In the genomic region with DNA sequence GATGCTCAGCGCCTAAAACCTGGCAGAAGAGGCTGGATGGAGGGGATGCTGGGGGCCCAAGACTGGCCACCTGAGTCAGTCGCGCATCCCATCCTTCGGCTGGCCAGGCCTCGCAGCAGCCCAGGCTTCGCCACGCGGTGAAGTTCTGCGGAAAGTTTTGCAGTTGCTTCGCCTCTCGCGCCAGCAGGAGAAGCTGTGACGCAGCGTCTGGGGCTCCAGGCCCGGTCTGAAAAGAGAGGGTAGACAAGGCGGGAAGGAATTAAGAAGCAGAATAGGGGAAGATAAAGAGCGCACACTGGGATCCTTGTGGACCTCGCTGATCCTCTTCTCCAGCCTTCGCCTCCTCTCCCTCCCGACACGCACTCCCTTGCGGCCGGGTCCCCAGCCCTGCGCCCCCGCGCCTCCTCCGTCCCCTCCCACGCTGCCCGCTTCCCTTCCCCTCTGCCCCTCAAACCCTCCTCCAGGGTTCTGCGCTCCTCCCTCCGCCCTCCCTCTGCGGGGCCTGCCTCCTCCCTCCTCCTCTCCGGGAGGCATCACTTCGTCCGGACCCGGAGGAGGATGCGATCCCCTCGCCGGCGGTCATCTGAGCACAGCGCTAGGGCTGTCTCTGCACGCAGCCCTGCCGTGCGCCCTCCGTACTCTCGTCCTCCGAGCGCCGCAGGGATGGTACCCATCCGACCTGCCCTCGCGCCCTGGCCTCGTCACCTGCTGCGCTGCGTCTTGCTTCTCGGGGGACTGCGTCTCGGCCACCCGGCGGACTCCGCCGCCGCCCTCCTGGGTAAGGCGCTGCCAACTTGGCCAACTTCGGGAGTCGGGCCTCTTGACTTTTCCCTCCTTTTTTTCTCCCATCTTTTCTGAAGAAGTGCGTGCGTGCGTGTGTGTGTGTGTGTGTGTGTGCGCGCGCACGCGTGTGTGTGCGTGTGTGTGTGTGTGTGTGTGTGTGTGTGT, we compare ENCODE assay signal across 8 mouse cellular contexts. TPM values are rescaled to one million over a fixed set of nuclear protein-coding genes. Genes with fewer than 3 reads are reported as not detected.
A peak's percentile ranks its signal among the peaks of the same experiment; 100 is the strongest.
DNase-seq lines count a peak whose midpoint lies in the region; ATAC-seq and TF ChIP-seq lines count a peak whose summit lies in the region.

A gene (plus strand): TSS at position 520 of the 948 bp plus-strand sequence.

- H3K4me2 ChIP-seq in liver, postnatal 0 days (ENCODE audit: low read depth, low read length) = peak within 1 kb of the TSS; percentile 55
- peak within 1 kb of the TSS; percentile 91 for H3K4me2 ChIP-seq in neural tube, embryonic 15.5 days

- H3K36me3 ChIP-seq in liver, postnatal 0 days (replicated peaks; ENCODE audit: insufficient read depth, low read length) = no peaks in the 10 kb centered on the region
- peaks cover 2% of the 10 kb centered on the region; the same call in 1 of the 2 replicates for H3K36me3 ChIP-seq in neural tube, embryonic 15.5 days

- peak within 1 kb of the TSS; percentile 31 for H3K4me3 ChIP-seq in liver, postnatal 0 days (ENCODE audit: low read depth, low read length)
- H3K4me3 ChIP-seq in neural tube, embryonic 15.5 days (replicated peaks) = peak within 1 kb of the TSS; percentile 47

- no peak for TF ChIP-seq CTCF in liver, postnatal 0 days (IDR thresholded peaks at IDR 0.05; ENCODE audit: low read depth)

- TF ChIP-seq EP300 in liver, postnatal 0 days (IDR thresholded peaks at IDR 0.05; ENCODE audit: low read depth) = no peak

- peaks cover 43% of the 10 kb centered on the region for H3K27me3 ChIP-seq in liver, postnatal 0 days (ENCODE audit: insufficient read depth, low read length)
- H3K27me3 ChIP-seq in neural tube, embryonic 15.5 days (replicated peaks) = peaks cover 18% of the 10 kb centered on the region

- H3K9ac ChIP-seq in liver, postnatal 0 days (replicated peaks) = 0 out of 2 replicates have a peak within 1 kb of the TSS, but pooled peaks have one; percentile 18
- peak within 1 kb of the TSS; percentile 42 for H3K9ac ChIP-seq in neural tube, embryonic 15.5 days (replicated peaks)

- peaks cover 9% of the 10 kb centered on the region; the same call in 1 of the 2 replicates for H3K4me1 ChIP-seq in liver, postnatal 0 days (ENCODE audit: insufficient read depth)
- peaks cover 34% of the 10 kb centered on the region for H3K4me1 ChIP-seq in neural tube, embryonic 15.5 days

- 2% methylated on average over 60 of the region's 75 CpGs for WGBS in liver, postnatal 0 days (ENCODE audit: insufficient replicate concordance)
- under 1% methylated on average over 68 of the region's 75 CpGs for WGBS in neural tube, embryonic 15.5 days

- ATAC-seq in liver, postnatal 0 days = peak; percentile 15; the same call in 1 of the 2 replicates
- ATAC-seq in neural tube, embryonic 15.5 days (ENCODE audit: low FRiP score) = peak; percentile 65

- 0 out of 2 replicates have a peak within 1 kb of the TSS, but pooled peaks have one; percentile 3 for H3K27ac ChIP-seq in liver, postnatal 0 days (ENCODE audit: low read depth)
- peak within 1 kb of the TSS; percentile 58 for H3K27ac ChIP-seq in neural tube, embryonic 15.5 days (replicated peaks)

- no peaks in the 10 kb centered on the region for H3K9me3 ChIP-seq in liver, postnatal 0 days (ENCODE audit: low read length)
- no peaks in the 10 kb centered on the region for H3K9me3 ChIP-seq in neural tube, embryonic 15.5 days (replicated peaks)

- DNase-seq in right cerebral cortex, postnatal 14 days = peak; percentile 45
- DNase-seq in right cerebral cortex, postnatal 36 days (ENCODE audit: low spot score in 2 of 2) = no peak
- DNase-seq in embryo, embryonic 10.5 days (ENCODE audit: low spot score) = peak; percentile 84
- DNase-seq in gonadal fat pad, adult 2 months (ENCODE audit: low read depth) = no peak
- peak; percentile 39 for DNase-seq in hindlimb bud, embryonic 11.5 days (ENCODE audit: extremely low spot score, low read depth, low spot score)
- DNase-seq in liver, postnatal 0 days = peak; percentile 30
- no peak for DNase-seq in frontal cortex, postnatal 14 days (ENCODE audit: low spot score in 2 of 2)

RNA-seq across cellular contexts. Expression of the gene that starts here (rescaled TPM):
- 16.3 and 18.4 TPM in 2 replicates for polyA plus RNA-seq in gonadal fat pad, adult 2 months (2012; rRNA removed)
- polyA plus RNA-seq in liver, postnatal 0 days (2015; fragmentation: Nextera tagmentation; extraction: Ambion mirVana) = 0.25 and 0.32 TPM in 2 replicates
- polyA plus RNA-seq in neural tube, embryonic 15.5 days (2015; fragmentation: Nextera tagmentation; extraction: Ambion mirVana) = 5.1 and 6.6 TPM in 2 replicates

Comparison
In these comparisons a context has a peak if more than half of its experiments do, and no peak if none do; other contexts are left out.
1. DNase-seq: peak in right cerebral cortex, postnatal 14 days (single experiment), embryo, embryonic 10.5 days (single experiment) and hindlimb bud, embryonic 11.5 days (single experiment); none in right cerebral cortex, postnatal 36 days (0 of 2), gonadal fat pad, adult 2 months (single experiment) and frontal cortex, postnatal 14 days (0 of 2).
2. Peak in DNase-seq, ATAC-seq, H3K4me3 ChIP-seq, H3K27ac ChIP-seq, H3K9ac ChIP-seq and H3K4me2 ChIP-seq in liver, postnatal 0 days; RNA of the gene not detected or under 1 TPM.